Mouse (Mus musculus): Measurements from ENCODE around the gene Dclre1c. TPM values are rescaled to one million over a fixed set of nuclear protein-coding genes. Genes with fewer than 3 reads are reported as not detected.

The Dclre1c gene
- polyA plus RNA-seq, 1 experiment from 2014 or later: 7.7 TPM

GRCm38 (mm10) chr2:3449431-3449830, 25.5 kb downstream of the Dclre1c start:
- Histone ChIP-seq H3K9me3 (ENCODE audit: control insufficient read depth, low read length) (no peaks in the 10 kb centered on the region), H3K4me3 (ENCODE audit: low read depth, low read length) (no peak overlapping the region), H3K36me3 (ENCODE audit: control insufficient read depth, insufficient read depth, low read length) (no peaks in the 10 kb centered on the region; the same call in 1 of the 2 replicates), H3K27ac (ENCODE audit: low read depth, low read length) (no peak overlapping the region), H3K4me1 (ENCODE audit: control insufficient read depth, insufficient read depth, low read length) (no peaks in the 10 kb centered on the region), H3K4me2 (ENCODE audit: low read depth) (no peak overlapping the region), H3K27me3 (ENCODE audit: control insufficient read depth, insufficient read depth, low read length) (no peaks in the 10 kb centered on the region), H3K9ac (ENCODE audit: low read length) (no peak overlapping the region)
- DNase-seq (ENCODE audit: low spot score) (no peak), ATAC-seq (ENCODE audit: insufficient read depth, low FRiP score, low TSS enrichment) (no peak)
- 76% methylated on average over 2 of the region's 2 CpGs for WGBS

GRCm38 (mm10) chr2:3453096-3453495, 29.2 kb downstream of the Dclre1c start:
- no peak overlapping the region for H3K4me2 ChIP-seq (ENCODE audit: low read depth)
- no peak overlapping the region for H3K9ac ChIP-seq (ENCODE audit: low read length)
- no peak overlapping the region for H3K27ac ChIP-seq (ENCODE audit: low read depth, low read length)
- H3K4me1 ChIP-seq (ENCODE audit: control insufficient read depth, insufficient read depth, low read length): no peaks in the 10 kb centered on the region
- H3K27me3 ChIP-seq (ENCODE audit: control insufficient read depth, insufficient read depth, low read length): no peaks in the 10 kb centered on the region
- ATAC-seq (ENCODE audit: insufficient read depth, low FRiP score, low TSS enrichment) (no peak), DNase-seq (ENCODE audit: low spot score) (no peak)
- peaks cover 3% of the 10 kb centered on the region for H3K36me3 ChIP-seq (ENCODE audit: control insufficient read depth, insufficient read depth, low read length)
- H3K9me3 ChIP-seq (ENCODE audit: control insufficient read depth, low read length): no peaks in the 10 kb centered on the region
- WGBS: 89% methylated on average over 3 of the region's 3 CpGs
- no peak overlapping the region for H3K4me3 ChIP-seq (ENCODE audit: low read depth, low read length)

GRCm38 (mm10) chr2:3456590-3456989, 32.7 kb downstream of the Dclre1c start:
- H3K27me3 ChIP-seq (ENCODE audit: control insufficient read depth, insufficient read depth, low read length): no peaks in the 10 kb centered on the region
- DNase-seq (ENCODE audit: low spot score): no peak
- no peaks in the 10 kb centered on the region for H3K9me3 ChIP-seq (ENCODE audit: control insufficient read depth, low read length)
- H3K27ac ChIP-seq (ENCODE audit: low read depth, low read length): no peak overlapping the region
- H3K4me1 ChIP-seq (ENCODE audit: control insufficient read depth, insufficient read depth, low read length): no peaks in the 10 kb centered on the region
- ATAC-seq (ENCODE audit: insufficient read depth, low FRiP score, low TSS enrichment): no peak
- peaks cover 3% of the 10 kb centered on the region for H3K36me3 ChIP-seq (ENCODE audit: control insufficient read depth, insufficient read depth, low read length)
- H3K4me3 ChIP-seq (ENCODE audit: low read depth, low read length): no peak overlapping the region
- no peak overlapping the region for H3K9ac ChIP-seq (ENCODE audit: low read length)
- 82% methylated on average over 4 of the region's 4 CpGs for WGBS
- H3K4me2 ChIP-seq (ENCODE audit: low read depth): no peak overlapping the region

GRCm38 (mm10) chr2:3473891-3474290, 50.0 kb downstream of the Dclre1c start:
- no peak for DNase-seq (ENCODE audit: low spot score)
- Histone ChIP-seq H3K4me1 (ENCODE audit: control insufficient read depth, insufficient read depth, low read length) (peaks cover 7% of the 10 kb centered on the region; the same call in 1 of the 2 replicates), H3K4me3 (ENCODE audit: low read depth, low read length) (peak overlapping the region; percentile 96), H3K27me3 (ENCODE audit: control insufficient read depth, insufficient read depth, low read length) (no peaks in the 10 kb centered on the region), H3K36me3 (ENCODE audit: control insufficient read depth, insufficient read depth, low read length) (peaks cover 2% of the 10 kb centered on the region; the same call in 1 of the 2 replicates), H3K27ac (ENCODE audit: low read depth, low read length) (peak overlapping the region; percentile 90), H3K4me2 (ENCODE audit: low read depth) (peak overlapping the region; percentile 64), H3K9me3 (ENCODE audit: control insufficient read depth, low read length) (no peaks in the 10 kb centered on the region), H3K9ac (ENCODE audit: low read length) (peak overlapping the region; percentile 93)
- WGBS: 2% methylated on average over 12 of the region's 12 CpGs
- ATAC-seq (ENCODE audit: insufficient read depth, low FRiP score, low TSS enrichment): no peak

- Histone ChIP-seq H3K27me3 (ENCODE audit: control insufficient read depth, insufficient read depth, low read length) (no peaks in the 10 kb centered on the region), H3K9me3 (ENCODE audit: control insufficient read depth, low read length) (0 out of 2 replicates have a peak, but pooled peaks cover 2% of the 10 kb centered on the region), H3K27ac (ENCODE audit: low read depth, low read length) (peak overlapping the region; percentile 90), H3K4me3 (ENCODE audit: low read depth, low read length) (peak overlapping the region; percentile 96), H3K9ac (ENCODE audit: low read length) (peak overlapping the region; percentile 93), H3K4me2 (ENCODE audit: low read depth) (peak overlapping the region; percentile 64), H3K4me1 (ENCODE audit: control insufficient read depth, insufficient read depth, low read length) (peaks cover 7% of the 10 kb centered on the region; the same call in 1 of the 2 replicates), H3K36me3 (ENCODE audit: control insufficient read depth, insufficient read depth, low read length) (peaks cover 2% of the 10 kb centered on the region; the same call in 1 of the 2 replicates)
- peak; percentile 82 for ATAC-seq (ENCODE audit: insufficient read depth, low FRiP score, low TSS enrichment)
- WGBS: 0% methylated on average over 46 of the region's 46 CpGs
- peak; percentile 84 for DNase-seq (ENCODE audit: low spot score)
Measured at GRCm38 (mm10) chr2:3474361-3474805, 50.5 kb downstream of the Dclre1c start.

GRCm38 (mm10) chr2:3474861-3475283, 50.9 kb downstream of the Dclre1c start, which contains the start of gene Suv39h2:
Gene Suv39h2 (minus strand): TSS chr2:3475031.
- peak; percentile 99 for DNase-seq (ENCODE audit: low spot score)
- H3K9me3 ChIP-seq (ENCODE audit: control insufficient read depth, low read length): 0 out of 2 replicates have a peak, but pooled peaks cover 3% of the 10 kb centered on the region
- ATAC-seq (ENCODE audit: insufficient read depth, low FRiP score, low TSS enrichment): peak; percentile 98
- H3K4me1 ChIP-seq (ENCODE audit: control insufficient read depth, insufficient read depth, low read length): peaks cover 7% of the 10 kb centered on the region; the same call in 1 of the 2 replicates
- H3K4me3 ChIP-seq (ENCODE audit: low read depth, low read length): peak within 1 kb of the TSS; percentile 96
- no peaks in the 10 kb centered on the region; the same call in 1 of the 2 replicates for H3K36me3 ChIP-seq (ENCODE audit: control insufficient read depth, insufficient read depth, low read length)
- H3K4me2 ChIP-seq (ENCODE audit: low read depth): peak within 1 kb of the TSS; percentile 64
- WGBS: 0% methylated on average over 39 of the region's 42 CpGs
- H3K27ac ChIP-seq (ENCODE audit: low read depth, low read length): peak within 1 kb of the TSS; percentile 90
- H3K27me3 ChIP-seq (ENCODE audit: control insufficient read depth, insufficient read depth, low read length): no peaks in the 10 kb centered on the region
- H3K9ac ChIP-seq (ENCODE audit: low read length): peak within 1 kb of the TSS; percentile 93

GRCm38 (mm10) chr2:3475746-3476251, 51.9 kb downstream of the Dclre1c start:
- Histone ChIP-seq H3K36me3 (ENCODE audit: control insufficient read depth, insufficient read depth, low read length) (no peaks in the 10 kb centered on the region), H3K27me3 (ENCODE audit: control insufficient read depth, insufficient read depth, low read length) (no peaks in the 10 kb centered on the region), H3K27ac (ENCODE audit: low read depth, low read length) (no peak overlapping the region), H3K9ac (ENCODE audit: low read length) (no peak overlapping the region; the same call in 1 of the 2 replicates), H3K4me1 (ENCODE audit: control insufficient read depth, insufficient read depth, low read length) (peaks cover 7% of the 10 kb centered on the region; the same call in 1 of the 2 replicates), H3K4me3 (ENCODE audit: low read depth, low read length) (no peak overlapping the region), H3K9me3 (ENCODE audit: control insufficient read depth, low read length) (0 out of 2 replicates have a peak, but pooled peaks cover 3% of the 10 kb centered on the region), H3K4me2 (ENCODE audit: low read depth) (no peak overlapping the region)
- WGBS: 68% methylated on average over 3 of the region's 3 CpGs
- no peak for DNase-seq (ENCODE audit: low spot score)
- ATAC-seq (ENCODE audit: insufficient read depth, low FRiP score, low TSS enrichment): no peak

GRCm38 (mm10) chr2:3480239-3480638, 56.3 kb downstream of the Dclre1c start:
- H3K9ac ChIP-seq (ENCODE audit: low read length): no peak overlapping the region
- H3K36me3 ChIP-seq (ENCODE audit: control insufficient read depth, insufficient read depth, low read length): no peaks in the 10 kb centered on the region
- H3K27ac ChIP-seq (ENCODE audit: low read depth, low read length): no peak overlapping the region
- 0 out of 2 replicates have a peak, but pooled peaks cover 3% of the 10 kb centered on the region for H3K9me3 ChIP-seq (ENCODE audit: control insufficient read depth, low read length)
- no peaks in the 10 kb centered on the region for H3K4me1 ChIP-seq (ENCODE audit: control insufficient read depth, insufficient read depth, low read length)
- DNase-seq (ENCODE audit: low spot score): no peak
- 80% methylated on average over 3 of the region's 3 CpGs for WGBS
- ATAC-seq (ENCODE audit: insufficient read depth, low FRiP score, low TSS enrichment): no peak
- no peak overlapping the region for H3K4me2 ChIP-seq (ENCODE audit: low read depth)
- no peak overlapping the region for H3K4me3 ChIP-seq (ENCODE audit: low read depth, low read length)
- H3K27me3 ChIP-seq (ENCODE audit: control insufficient read depth, insufficient read depth, low read length): no peaks in the 10 kb centered on the region

GRCm38 (mm10) chr2:3489816-3490215, 65.9 kb downstream of the Dclre1c start:
- WGBS: 88% methylated on average over 3 of the region's 3 CpGs

More at GRCm38 (mm10) chr2:3489816-3490215, 65.9 kb downstream of the Dclre1c start:
- Histone ChIP-seq H3K27ac (ENCODE audit: low read depth, low read length) (no peak overlapping the region), H3K4me2 (ENCODE audit: low read depth) (no peak overlapping the region), H3K9me3 (ENCODE audit: control insufficient read depth, low read length) (no peaks in the 10 kb centered on the region), H3K4me3 (ENCODE audit: low read depth, low read length) (no peak overlapping the region), H3K9ac (ENCODE audit: low read length) (no peak overlapping the region), H3K27me3 (ENCODE audit: control insufficient read depth, insufficient read depth, low read length) (no peaks in the 10 kb centered on the region), H3K36me3 (ENCODE audit: control insufficient read depth, insufficient read depth, low read length) (peaks cover 10% of the 10 kb centered on the region), H3K4me1 (ENCODE audit: control insufficient read depth, insufficient read depth, low read length) (no peaks in the 10 kb centered on the region)
- ATAC-seq (ENCODE audit: insufficient read depth, low FRiP score, low TSS enrichment): no peak
- DNase-seq (ENCODE audit: low spot score): no peak
